Mouse (Mus musculus) intestine, embryonic 16.5 days (tissue): Measurements from ENCODE around the gene Adgrl2. TPM values are rescaled to one million over a fixed set of nuclear protein-coding genes. Genes with fewer than 3 reads are reported as not detected.

ENCODE experiments used
- ATAC-seq: fragments of 200-750 bp; cut with Nextera tagmentation; 2 replicates; pipeline ENCODE4 v1.8.0; 2017; ENCODE audit warnings: moderate TSS enrichment, moderate library complexity
- H3K27ac ChIP-seq: fragments of 300-500 bp; sonication (generic); 2 replicates; pipeline ENCODE4 v1.5.1; 2014; ENCODE audit warnings: mild to moderate bottlenecking, low read length
- H3K27me3 ChIP-seq: fragments of 300-500 bp; sonication (generic); replicated peaks from 2 replicates; pipeline ENCODE4 v1.6.1; 2014; ENCODE audit warnings: low read length, control low read depth, mixed read lengths; ENCODE audit not compliant: control insufficient read depth, insufficient read depth
- H3K36me3 ChIP-seq: fragments of 300-500 bp; sonication (generic); 2 replicates; pipeline ENCODE4 v1.6.1; 2014; ENCODE audit warnings: low read length, control low read depth; ENCODE audit not compliant: control insufficient read depth, insufficient read depth
- H3K4me1 ChIP-seq: fragments of 300-500 bp; sonication (generic); 2 replicates; pipeline ENCODE4 v1.6.1; 2014; ENCODE audit warnings: low read length, control low read depth, mixed read lengths; ENCODE audit not compliant: control insufficient read depth, insufficient read depth
- H3K4me2 ChIP-seq: fragments of 300-500 bp; sonication (generic); 2 replicates; pipeline ENCODE4 v1.6.1; 2014; ENCODE audit warnings: low read depth, low read length, control low read depth
- H3K4me3 ChIP-seq: fragments of 300-500 bp; sonication (generic); 2 replicates; pipeline ENCODE4 v1.5.1; 2014; ENCODE audit warnings: mild to moderate bottlenecking, low read length
- H3K9ac ChIP-seq: fragments of 300-500 bp; sonication (generic); 2 replicates; pipeline ENCODE4 v1.6.1; 2014; ENCODE audit warnings: low read depth, low read length
- H3K9me3 ChIP-seq: fragments of 300-500 bp; sonication (generic); 2 replicates; pipeline ENCODE4 v1.6.1; 2016; ENCODE audit warnings: low read length, control low read depth; ENCODE audit not compliant: control insufficient read depth
- WGBS: fragments of 180-500 bp; shearing (Covaris S2); extraction: QIAGEN DNeasy Blood & Tissue Kit; methylation state at CpG from one replicate; pipeline ENCODE4 v1.1.7; 2014; 5-methylcytosine and 5-hydroxymethylcytosine counted together
- polyA plus RNA-seq: library from polyadenylated mRNA; unstranded; fragments of >200 nt; fragmentation: Nextera tagmentation; extraction: Ambion mirVana; gene quantifications from 2 replicates; pipeline ENCODE4 v1.2.1, GENCODE M21; 2015

The Adgrl2 gene
- polyA plus RNA-seq, 1 experiment from 2014 or later = 24.4 TPM

- 80% methylated on average over 10 of the region's 10 CpGs for WGBS
- Histone ChIP-seq H3K9me3 (no peaks in the 10 kb centered on the region), H3K27ac (no peak overlapping the region), H3K9ac (no peak overlapping the region), H3K4me1 (peaks cover 30% of the 10 kb centered on the region), H3K4me2 (no peak overlapping the region), H3K36me3 (no peaks in the 10 kb centered on the region), H3K27me3 (no peaks in the 10 kb centered on the region), H3K4me3 (no peak overlapping the region)
- peak; percentile 12; the same call in 1 of the 2 replicates for ATAC-seq
Observed at GRCm38 (mm10) chr3:148960215-148960614, 30.1 kb downstream of the Adgrl2 start.

- peak overlapping the region; percentile 34; the same call in 1 of the 2 replicates for H3K9ac ChIP-seq
- peak; percentile 68 for ATAC-seq
Observed at GRCm38 (mm10) chr3:148959327-148960025, 30.9 kb downstream of the Adgrl2 start.

GRCm38 (mm10) chr3:148958714-148959113 lies 31.6 kb downstream of the Adgrl2 start:
- ATAC-seq = no peak
- Histone ChIP-seq H3K9me3 (no peaks in the 10 kb centered on the region), H3K4me3 (no peak overlapping the region), H3K36me3 (no peaks in the 10 kb centered on the region), H3K4me1 (peaks cover 26% of the 10 kb centered on the region), H3K9ac (no peak overlapping the region), H3K27ac (no peak overlapping the region), H3K4me2 (0 out of 2 replicates have a peak overlapping the region, but pooled peaks have one; percentile 41), H3K27me3 (no peaks in the 10 kb centered on the region)
- WGBS = 51% methylated on average over 5 of the region's 5 CpGs

More at GRCm38 (mm10) chr3:148959327-148960025, 30.9 kb downstream of the Adgrl2 start:
- Histone ChIP-seq H3K27ac (no peak overlapping the region), H3K36me3 (no peaks in the 10 kb centered on the region), H3K4me2 (peak overlapping the region; percentile 41), H3K9me3 (no peaks in the 10 kb centered on the region), H3K4me1 (peaks cover 26% of the 10 kb centered on the region), H3K27me3 (no peaks in the 10 kb centered on the region), H3K4me3 (peak overlapping the region; percentile 20)
- 20% methylated on average over 15 of the region's 15 CpGs for WGBS

DNA sequence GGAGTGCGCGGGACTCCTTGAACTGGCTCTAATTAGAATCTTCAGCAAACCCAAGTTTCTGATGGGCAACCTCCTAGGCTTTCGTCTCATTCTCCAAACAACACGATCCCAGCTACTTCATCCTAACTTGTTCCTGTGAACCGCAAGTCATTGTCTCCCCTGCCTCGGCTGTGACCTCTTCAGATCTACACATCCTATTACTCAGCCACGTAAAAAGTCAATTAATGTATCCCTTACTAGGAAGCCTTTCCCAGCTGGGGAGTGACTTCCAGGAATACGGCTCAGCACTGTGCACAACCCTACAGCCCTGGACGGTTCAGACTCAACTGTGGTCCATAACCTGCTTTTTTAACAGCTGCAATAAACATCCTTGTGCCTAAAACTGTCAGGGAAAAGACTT lies 32.2 kb downstream of the Adgrl2 start:
- ATAC-seq = no peak
- Histone ChIP-seq H3K4me2 (no peak overlapping the region), H3K4me1 (peaks cover 26% of the 10 kb centered on the region), H3K27me3 (no peaks in the 10 kb centered on the region), H3K9me3 (no peaks in the 10 kb centered on the region), H3K27ac (no peak overlapping the region), H3K36me3 (no peaks in the 10 kb centered on the region), H3K4me3 (no peak overlapping the region), H3K9ac (no peak overlapping the region)
- 53% methylated on average over 9 of the region's 9 CpGs for WGBS

GRCm38 (mm10) chr3:148956887-148957286 lies 33.5 kb downstream of the Adgrl2 start:
- H3K9me3 ChIP-seq = no peaks in the 10 kb centered on the region
- peaks cover 26% of the 10 kb centered on the region for H3K4me1 ChIP-seq
- WGBS = 75% methylated on average over 7 of the region's 7 CpGs
- H3K4me2 ChIP-seq = no peak overlapping the region
- H3K9ac ChIP-seq = no peak overlapping the region
- H3K36me3 ChIP-seq = no peaks in the 10 kb centered on the region
- H3K4me3 ChIP-seq = no peak overlapping the region
- no peak for ATAC-seq
- no peaks in the 10 kb centered on the region for H3K27me3 ChIP-seq
- H3K27ac ChIP-seq = no peak overlapping the region

- H3K9ac ChIP-seq = no peak overlapping the region
- H3K27ac ChIP-seq = no peak overlapping the region
- 85% methylated on average over 8 of the region's 8 CpGs for WGBS
- H3K36me3 ChIP-seq = no peaks in the 10 kb centered on the region
- H3K4me2 ChIP-seq = no peak overlapping the region
- no peak for ATAC-seq
- H3K4me1 ChIP-seq = peaks cover 8% of the 10 kb centered on the region; the same call in 1 of the 2 replicates
- no peaks in the 10 kb centered on the region for H3K27me3 ChIP-seq
- no peaks in the 10 kb centered on the region for H3K9me3 ChIP-seq
- H3K4me3 ChIP-seq = no peak overlapping the region
Observed at GRCm38 (mm10) chr3:148949796-148950195, 40.6 kb downstream of the Adgrl2 start.

- Histone ChIP-seq H3K9ac (no peak overlapping the region), H3K36me3 (no peaks in the 10 kb centered on the region), H3K4me1 (peaks cover 8% of the 10 kb centered on the region; the same call in 1 of the 2 replicates), H3K4me3 (no peak overlapping the region), H3K27me3 (no peaks in the 10 kb centered on the region), H3K4me2 (no peak overlapping the region), H3K9me3 (no peaks in the 10 kb centered on the region), H3K27ac (no peak overlapping the region)
- peak; percentile 75 for ATAC-seq
- 51% methylated on average over 9 of the region's 9 CpGs for WGBS
Observed at GRCm38 (mm10) chr3:148947805-148948405, 42.5 kb downstream of the Adgrl2 start.

GRCm38 (mm10) chr3:148947266-148947665 lies 43.1 kb downstream of the Adgrl2 start:
- Histone ChIP-seq H3K4me3 (no peak overlapping the region), H3K4me2 (no peak overlapping the region), H3K27ac (no peak overlapping the region), H3K4me1 (peaks cover 8% of the 10 kb centered on the region; the same call in 1 of the 2 replicates), H3K36me3 (no peaks in the 10 kb centered on the region), H3K27me3 (no peaks in the 10 kb centered on the region), H3K9me3 (no peaks in the 10 kb centered on the region), H3K9ac (no peak overlapping the region)
- 66% methylated on average over 6 of the region's 6 CpGs for WGBS
- no peak for ATAC-seq

DNA sequence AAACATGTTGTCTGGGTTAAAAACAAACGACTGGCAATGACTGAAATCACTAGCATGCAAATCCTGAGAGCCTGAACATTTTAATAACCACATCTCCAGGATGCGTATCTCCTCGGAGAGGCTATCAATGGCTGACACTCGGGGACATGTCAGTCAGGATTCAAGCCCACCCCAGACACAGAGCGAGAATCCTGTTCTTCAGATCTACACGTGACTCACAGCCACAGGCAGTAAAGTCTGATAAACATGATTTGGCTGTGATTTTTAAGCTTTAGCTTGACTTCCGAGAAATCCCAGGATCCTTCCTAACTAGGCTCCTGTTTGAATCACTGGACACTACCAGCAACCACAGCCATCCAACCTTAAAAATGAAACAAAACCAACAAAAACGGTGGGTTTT lies 44.8 kb downstream of the Adgrl2 start:
- no peak overlapping the region for H3K27ac ChIP-seq
- WGBS = 45% methylated on average over 8 of the region's 8 CpGs
- H3K4me3 ChIP-seq = no peak overlapping the region
- H3K9ac ChIP-seq = no peak overlapping the region
- no peaks in the 10 kb centered on the region for H3K36me3 ChIP-seq
- ATAC-seq = no peak
- H3K4me1 ChIP-seq = peaks cover 8% of the 10 kb centered on the region; the same call in 1 of the 2 replicates
- H3K9me3 ChIP-seq = no peaks in the 10 kb centered on the region
- H3K27me3 ChIP-seq = no peaks in the 10 kb centered on the region
- H3K4me2 ChIP-seq = no peak overlapping the region
